Mouse (Mus musculus) lung, postnatal 0 days (tissue): Measurements from ENCODE around the gene Ksr1. TPM values are rescaled to one million over a fixed set of nuclear protein-coding genes. Genes with fewer than 3 reads are reported as not detected.
A peak's percentile ranks its signal among the peaks of the same experiment; 100 is the strongest.

Source experiments
- ATAC-seq: fragments of 200-750 bp; cut with Nextera tagmentation; 2 replicates; pipeline ENCODE4 v1.8.0; 2017; ENCODE audit warnings: moderate library complexity
- DNase-seq: peaks from one replicate; pipeline ENCODE4 v3.0.0-alpha.2; 2016; ENCODE audit warnings: low spot score
- H3K27ac ChIP-seq: fragments of 300-500 bp; sonication (generic); 2 replicates; pipeline ENCODE4 v1.5.1; 2014; ENCODE audit warnings: antibody characterized with exemption, mild to moderate bottlenecking, low read length, mixed read lengths
- H3K27me3 ChIP-seq: fragments of 300-500 bp; sonication (generic); replicated peaks from 2 replicates; pipeline ENCODE4 v1.6.1; 2014; ENCODE audit warnings: low read length, mixed read lengths; ENCODE audit not compliant: insufficient read depth
- H3K36me3 ChIP-seq: fragments of 300-500 bp; sonication (generic); 2 replicates; pipeline ENCODE4 v1.6.1; 2014; ENCODE audit warnings: low read length, mixed read lengths; ENCODE audit not compliant: insufficient read depth
- H3K4me1 ChIP-seq: fragments of 300-500 bp; sonication (generic); 2 replicates; pipeline ENCODE4 v1.6.1; 2014; ENCODE audit warnings: antibody characterized with exemption, low read depth, low read length, mixed read lengths; ENCODE audit not compliant: insufficient read depth
- H3K4me2 ChIP-seq: fragments of 300-500 bp; sonication (generic); replicated peaks from 2 replicates; pipeline ENCODE4 v1.6.1; 2014; ENCODE audit warnings: low read depth, mild to moderate bottlenecking, low read length, moderate library complexity, mixed read lengths
- H3K4me3 ChIP-seq: fragments of 300-500 bp; sonication (generic); 2 replicates; pipeline ENCODE4 v1.5.1; 2014; ENCODE audit warnings: low read depth, low read length
- H3K9ac ChIP-seq: fragments of 300-500 bp; sonication (generic); replicated peaks from 2 replicates; pipeline ENCODE4 v1.6.1; 2014; ENCODE audit warnings: low read depth, mild to moderate bottlenecking
- H3K9me3 ChIP-seq: fragments of 300-500 bp; sonication (generic); 2 replicates; pipeline ENCODE4 v1.6.1; 2016; ENCODE audit warnings: low read length, mixed read lengths
- CTCF ChIP-seq: IDR thresholded peaks from 2 replicates; pipeline ENCODE4 v1.5.1; 2016; ENCODE audit warnings: antibody characterized with exemption, mild to moderate bottlenecking
- EP300 ChIP-seq: IDR thresholded peaks from 2 replicates; pipeline ENCODE4 v1.6.1; 2016; ENCODE audit warnings: antibody characterized with exemption, mild to moderate bottlenecking, control low read depth
- WGBS: fragments of 180-500 bp; shearing (Covaris S2); extraction: QIAGEN DNeasy Blood & Tissue Kit; methylation state at CpG from one replicate; pipeline ENCODE4 v1.1.7; 2014; 5-methylcytosine and 5-hydroxymethylcytosine counted together
- polyA plus RNA-seq: library from polyadenylated mRNA; unstranded; fragments of >200 nt; fragmentation: Nextera tagmentation; extraction: Ambion mirVana; gene quantifications from 2 replicates; pipeline ENCODE4 v1.2.1, GENCODE M21; 2015

Gene Ksr1
- polyA plus RNA-seq, 1 experiment from 2014 or later = 2.3 TPM

- Histone ChIP-seq H3K4me2 (no peak overlapping the region), H3K9ac (no peak overlapping the region), H3K9me3 (no peaks in the 10 kb centered on the region), H3K36me3 (0 out of 2 replicates have a peak, but pooled peaks cover 7% of the 10 kb centered on the region), H3K4me1 (no peaks in the 10 kb centered on the region), H3K27me3 (no peaks in the 10 kb centered on the region), H3K4me3 (no peak overlapping the region), H3K27ac (no peak overlapping the region)
- ATAC-seq = no peak
- DNase-seq = no peak
- TF ChIP-seq EP300 (no peak), CTCF (no peak)
- WGBS = 80% methylated on average over 12 of the region's 12 CpGs
Observed at GRCm38 (mm10) chr11:79037555-79037954, 108.7 kb downstream of the Ksr1 start.

GRCm38 (mm10) chr11:79036324-79036723 is 109.9 kb downstream of the Ksr1 start:
- ATAC-seq (no peak), DNase-seq (no peak)
- Histone ChIP-seq H3K27ac (no peak overlapping the region), H3K4me3 (no peak overlapping the region), H3K9me3 (no peaks in the 10 kb centered on the region), H3K4me1 (no peaks in the 10 kb centered on the region), H3K36me3 (0 out of 2 replicates have a peak, but pooled peaks cover 9% of the 10 kb centered on the region), H3K9ac (no peak overlapping the region), H3K27me3 (no peaks in the 10 kb centered on the region), H3K4me2 (no peak overlapping the region)
- WGBS = 80% methylated on average over 13 of the region's 13 CpGs
- TF ChIP-seq EP300 (no peak), CTCF (no peak)

- Histone ChIP-seq H3K36me3 (0 out of 2 replicates have a peak, but pooled peaks cover 9% of the 10 kb centered on the region), H3K4me2 (no peak overlapping the region), H3K9ac (no peak overlapping the region), H3K4me3 (no peak overlapping the region), H3K9me3 (no peaks in the 10 kb centered on the region), H3K4me1 (no peaks in the 10 kb centered on the region), H3K27me3 (no peaks in the 10 kb centered on the region), H3K27ac (no peak overlapping the region)
- DNase-seq = no peak
- ATAC-seq = no peak
- 88% methylated on average over 11 of the region's 11 CpGs for WGBS
- TF ChIP-seq CTCF (no peak), EP300 (no peak)
Observed at GRCm38 (mm10) chr11:79033636-79034035, 112.6 kb downstream of the Ksr1 start.

GRCm38 (mm10) chr11:79033021-79033420 is 113.2 kb downstream of the Ksr1 start:
- no peak overlapping the region for H3K4me2 ChIP-seq
- 73% methylated on average over 12 of the region's 12 CpGs for WGBS
- H3K36me3 ChIP-seq = 0 out of 2 replicates have a peak, but pooled peaks cover 9% of the 10 kb centered on the region
- no peaks in the 10 kb centered on the region for H3K27me3 ChIP-seq
- H3K9ac ChIP-seq = no peak overlapping the region
- TF ChIP-seq EP300 (no peak), CTCF (no peak)
- ATAC-seq (no peak), DNase-seq (no peak)
- no peak overlapping the region for H3K27ac ChIP-seq
- H3K4me3 ChIP-seq = no peak overlapping the region
- H3K4me1 ChIP-seq = no peaks in the 10 kb centered on the region
- no peaks in the 10 kb centered on the region for H3K9me3 ChIP-seq

- ATAC-seq (no peak), DNase-seq (no peak)
- 68% methylated on average over 5 of the region's 5 CpGs for WGBS
- Histone ChIP-seq H3K27ac (no peak overlapping the region), H3K9ac (no peak overlapping the region), H3K9me3 (no peaks in the 10 kb centered on the region), H3K4me3 (no peak overlapping the region), H3K4me2 (no peak overlapping the region), H3K4me1 (no peaks in the 10 kb centered on the region), H3K36me3 (0 out of 2 replicates have a peak, but pooled peaks cover 14% of the 10 kb centered on the region), H3K27me3 (no peaks in the 10 kb centered on the region)
- no peak for TF ChIP-seq CTCF
- no peak for TF ChIP-seq EP300
Observed at GRCm38 (mm10) chr11:79031452-79031746, 114.8 kb downstream of the Ksr1 start.

GRCm38 (mm10) chr11:79030570-79031451 is 115.4 kb downstream of the Ksr1 start:
- H3K36me3 ChIP-seq = 0 out of 2 replicates have a peak, but pooled peaks cover 12% of the 10 kb centered on the region

More at GRCm38 (mm10) chr11:79030570-79031451, 115.4 kb downstream of the Ksr1 start:
- WGBS = 52% methylated on average over 19 of the region's 19 CpGs
- Histone ChIP-seq H3K4me3 (no peak overlapping the region), H3K9me3 (no peaks in the 10 kb centered on the region), H3K4me2 (no peak overlapping the region), H3K4me1 (no peaks in the 10 kb centered on the region), H3K9ac (no peak overlapping the region), H3K27me3 (no peaks in the 10 kb centered on the region), H3K27ac (no peak overlapping the region)
- TF ChIP-seq CTCF = peak; percentile 98
- 0 out of 2 replicates have a peak, but pooled peaks have one; percentile 20 for TF ChIP-seq EP300
- ATAC-seq (peak; percentile 59), DNase-seq (peak; percentile 85)
